Mouse (Mus musculus) forebrain, postnatal 0 days (tissue): ENCODE measurements around the gene Myl7. TPM values are rescaled to one million over a fixed set of nuclear protein-coding genes. Genes with fewer than 3 reads are reported as not detected.

Source experiments
- ATAC-seq: fragments of 200-750 bp; cut with Nextera tagmentation; 2 replicates; pipeline ENCODE4 v1.8.0; 2017; ENCODE audit warnings: mild to moderate bottlenecking, moderate library complexity
- DNase-seq: peaks from one replicate; pipeline ENCODE4 v3.0.0-alpha.2; 2015
- H3K27ac ChIP-seq: fragments of 300-500 bp; sonication (generic); 2 replicates; pipeline ENCODE4 v1.5.1; 2014; ENCODE audit warnings: low read depth, mild to moderate bottlenecking, antibody characterized with exemption, low read length, moderate library complexity, mixed read lengths
- H3K27me3 ChIP-seq: fragments of 300-500 bp; sonication (generic); 2 replicates; pipeline ENCODE4 v1.6.1; 2014; ENCODE audit warnings: mild to moderate bottlenecking, low read length, mixed read lengths; ENCODE audit not compliant: insufficient read depth
- H3K36me3 ChIP-seq: fragments of 300-500 bp; sonication (generic); 2 replicates; pipeline ENCODE4 v1.6.1; 2014; ENCODE audit warnings: mild to moderate bottlenecking, moderate library complexity; ENCODE audit not compliant: insufficient read depth
- H3K4me1 ChIP-seq: fragments of 300-500 bp; sonication (generic); 2 replicates; pipeline ENCODE4 v1.6.1; 2014; ENCODE audit warnings: antibody characterized with exemption; ENCODE audit not compliant: insufficient read depth
- H3K4me2 ChIP-seq: fragments of 300-500 bp; sonication (generic); 2 replicates; pipeline ENCODE4 v1.6.1; 2014; ENCODE audit warnings: low read depth, mild to moderate bottlenecking, moderate library complexity
- H3K4me3 ChIP-seq: fragments of 300-500 bp; sonication (generic); 2 replicates; pipeline ENCODE4 v1.5.1; 2014; ENCODE audit warnings: low read depth, low read length, mixed read lengths
- H3K9ac ChIP-seq: fragments of 300-500 bp; sonication (generic); 2 replicates; pipeline ENCODE4 v1.6.1; 2014; ENCODE audit warnings: mild to moderate bottlenecking
- H3K9me3 ChIP-seq: fragments of 300-500 bp; sonication (generic); 2 replicates; pipeline ENCODE4 v1.6.1; 2016; ENCODE audit warnings: low read length
- CTCF ChIP-seq: sonication (generic); IDR thresholded peaks from 2 replicates; pipeline ENCODE4 v1.5.1; 2016; ENCODE audit warnings: antibody characterized with exemption, control low read depth, low read depth
- WGBS: fragments of 180-500 bp; shearing (Covaris S2); extraction: QIAGEN DNeasy Blood & Tissue Kit; methylation state at CpG from one replicate; pipeline ENCODE4 v1.1.7; 2014; 5-methylcytosine and 5-hydroxymethylcytosine counted together
- polyA plus RNA-seq: library from polyadenylated mRNA; unstranded; fragments of >200 nt; fragmentation: Nextera tagmentation; extraction: Ambion mirVana; gene quantifications from 2 replicates; pipeline ENCODE4 v1.2.1, GENCODE M21; 2015
- total RNA-seq: library from RNA; depleted of rRNA; stranded (reverse); fragments of >200 nt; gene quantifications from 2 replicates; pipeline ENCODE4 v1.2.3, GENCODE M21; 2014

Gene Myl7
- total and polyA plus RNA-seq, 2 experiments from 2014 or later: not detected

GRCm38 (mm10) chr11:5924699-5925098 lies 26.1 kb upstream of the Myl7 start:
- Histone ChIP-seq H3K4me2 (no peak overlapping the region), H3K27ac (no peak overlapping the region), H3K27me3 (no peaks in the 10 kb centered on the region), H3K9me3 (no peaks in the 10 kb centered on the region), H3K9ac (no peak overlapping the region), H3K4me3 (no peak overlapping the region), H3K4me1 (no peaks in the 10 kb centered on the region), H3K36me3 (no peaks in the 10 kb centered on the region)
- DNase-seq: no peak
- no peak for TF ChIP-seq CTCF
- WGBS: 51% methylated on average over 8 of the region's 8 CpGs
- no peak for ATAC-seq

DNA sequence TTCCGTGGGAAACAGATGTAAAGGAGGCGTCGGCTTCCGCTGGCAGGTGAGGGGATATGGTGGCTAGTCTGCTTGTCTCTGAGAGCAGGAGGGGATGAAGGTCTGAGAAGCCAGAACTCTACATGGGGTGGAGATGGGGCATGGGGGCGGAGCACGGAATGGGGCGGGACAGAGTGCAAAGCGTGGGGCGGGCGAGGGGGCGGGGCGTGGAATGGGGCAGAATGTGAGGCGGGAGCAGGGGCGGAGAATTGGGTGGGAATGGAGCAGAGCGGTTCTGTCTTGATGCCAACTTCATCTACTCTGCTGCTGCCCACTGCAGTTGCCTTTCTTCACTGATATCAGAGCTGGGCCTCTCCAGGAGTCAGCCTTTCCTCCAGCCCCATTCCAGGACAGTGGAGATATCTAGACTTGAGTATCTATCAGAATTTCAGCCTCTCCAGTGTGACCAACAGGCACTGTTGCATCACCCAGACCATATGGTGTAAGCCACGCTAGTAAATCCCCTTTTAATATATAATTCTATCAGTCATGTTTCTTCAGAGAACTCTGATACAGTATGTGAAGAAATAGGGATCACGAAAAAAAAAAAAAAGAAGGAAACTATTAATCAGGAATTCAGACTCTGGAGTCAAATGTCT lies 21.9 kb upstream of the Myl7 start:
- Histone ChIP-seq H3K4me2 (no peak overlapping the region), H3K27me3 (no peaks in the 10 kb centered on the region), H3K27ac (no peak overlapping the region), H3K36me3 (no peaks in the 10 kb centered on the region), H3K9me3 (no peaks in the 10 kb centered on the region), H3K4me3 (no peak overlapping the region), H3K9ac (no peak overlapping the region), H3K4me1 (no peaks in the 10 kb centered on the region)
- ATAC-seq (no peak), DNase-seq (no peak)
- TF ChIP-seq CTCF: no peak
- 51% methylated on average over 17 of the region's 17 CpGs for WGBS

DNA sequence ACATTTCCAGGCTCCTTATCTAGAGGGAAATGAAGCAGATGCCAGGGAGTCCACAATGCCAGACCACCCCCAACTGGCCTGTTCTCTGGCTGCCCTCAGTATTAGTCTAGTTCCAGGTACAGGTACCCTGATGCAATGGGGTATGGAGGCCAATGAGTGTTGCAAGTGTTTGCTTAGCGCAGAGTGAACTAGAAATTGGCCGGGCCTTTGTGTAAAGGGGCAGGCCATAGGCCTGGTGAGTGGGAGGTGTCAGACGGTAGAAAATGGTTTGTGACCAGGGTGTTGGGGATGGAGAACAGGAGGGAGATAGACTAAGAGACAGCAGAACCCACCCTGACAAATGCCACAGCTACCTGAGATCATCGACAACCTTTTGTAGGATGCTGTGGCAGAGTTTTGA lies 21.0 kb upstream of the Myl7 start:
- Histone ChIP-seq H3K27me3 (no peaks in the 10 kb centered on the region), H3K36me3 (no peaks in the 10 kb centered on the region), H3K9me3 (no peaks in the 10 kb centered on the region), H3K4me3 (no peak overlapping the region), H3K4me2 (no peak overlapping the region), H3K4me1 (no peaks in the 10 kb centered on the region), H3K9ac (no peak overlapping the region), H3K27ac (no peak overlapping the region)
- DNase-seq (no peak), ATAC-seq (no peak)
- TF ChIP-seq CTCF: no peak
- 93% methylated on average over 4 of the region's 4 CpGs for WGBS

GRCm38 (mm10) chr11:5918111-5918510 lies 19.5 kb upstream of the Myl7 start:
- no peaks in the 10 kb centered on the region for H3K9me3 ChIP-seq
- no peaks in the 10 kb centered on the region for H3K27me3 ChIP-seq
- no peak overlapping the region for H3K4me2 ChIP-seq
- TF ChIP-seq CTCF: no peak
- H3K27ac ChIP-seq: no peak overlapping the region
- H3K36me3 ChIP-seq: no peaks in the 10 kb centered on the region
- no peak for DNase-seq
- 69% methylated on average over 2 of the region's 2 CpGs for WGBS
- no peak overlapping the region for H3K4me3 ChIP-seq
- no peak overlapping the region for H3K9ac ChIP-seq
- no peaks in the 10 kb centered on the region for H3K4me1 ChIP-seq
- no peak for ATAC-seq

GRCm38 (mm10) chr11:5916178-5916548 lies 17.6 kb upstream of the Myl7 start:
- Histone ChIP-seq H3K4me2 (no peak overlapping the region), H3K27ac (no peak overlapping the region), H3K36me3 (no peaks in the 10 kb centered on the region), H3K4me3 (no peak overlapping the region), H3K9ac (no peak overlapping the region), H3K4me1 (no peaks in the 10 kb centered on the region), H3K27me3 (no peaks in the 10 kb centered on the region), H3K9me3 (no peaks in the 10 kb centered on the region)
- ATAC-seq: no peak
- no peak for TF ChIP-seq CTCF
- no peak for DNase-seq
- WGBS: 65% methylated on average over 8 of the region's 8 CpGs

DNA sequence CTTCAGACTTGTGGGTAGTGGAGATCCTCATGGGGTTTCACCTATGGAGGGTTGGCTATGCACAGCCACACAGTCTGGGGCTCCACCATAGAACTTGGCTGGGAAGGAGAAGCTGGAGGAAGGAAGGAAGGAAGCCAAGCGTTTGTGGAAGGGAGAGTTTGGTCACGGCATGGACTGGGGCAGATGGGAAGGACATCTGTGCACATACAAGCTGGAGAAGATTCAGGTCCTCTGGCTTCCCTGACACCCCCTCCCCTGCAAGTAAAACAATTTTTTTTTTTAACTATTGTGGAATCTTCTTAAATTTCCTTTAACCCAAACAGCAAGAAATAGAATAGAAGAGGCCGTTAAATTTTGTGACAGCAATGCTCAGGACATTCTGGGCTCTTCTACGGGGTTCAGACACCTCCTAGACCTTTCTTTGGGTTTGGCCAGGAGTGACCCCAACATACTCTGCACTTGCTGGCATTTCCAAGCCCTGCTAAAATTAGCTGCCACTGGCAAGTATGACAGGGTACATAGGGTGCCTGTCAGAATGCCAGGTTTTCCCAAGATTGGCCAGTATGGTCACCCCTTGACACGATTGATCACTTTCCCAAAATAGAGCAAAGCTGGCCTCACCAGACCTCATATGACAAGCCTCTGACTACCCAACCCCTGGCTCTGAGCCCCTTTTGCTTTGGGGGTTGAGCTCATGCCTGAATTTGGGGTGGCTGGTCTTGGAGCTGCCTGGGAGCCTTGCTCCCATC lies 17.0 kb upstream of the Myl7 start:
- Histone ChIP-seq H3K4me2 (no peak overlapping the region), H3K36me3 (no peaks in the 10 kb centered on the region), H3K27me3 (no peaks in the 10 kb centered on the region), H3K4me3 (no peak overlapping the region), H3K9ac (no peak overlapping the region), H3K4me1 (no peaks in the 10 kb centered on the region), H3K27ac (no peak overlapping the region), H3K9me3 (no peaks in the 10 kb centered on the region)
- ATAC-seq (no peak), DNase-seq (no peak)
- 71% methylated on average over 5 of the region's 5 CpGs for WGBS
- no peak for TF ChIP-seq CTCF

- no peak overlapping the region for H3K4me2 ChIP-seq
- no peaks in the 10 kb centered on the region for H3K36me3 ChIP-seq
- H3K9me3 ChIP-seq: no peaks in the 10 kb centered on the region
- H3K27me3 ChIP-seq: no peaks in the 10 kb centered on the region
- no peak overlapping the region for H3K4me3 ChIP-seq
- no peak overlapping the region for H3K27ac ChIP-seq
- no peaks in the 10 kb centered on the region for H3K4me1 ChIP-seq
- DNase-seq (no peak), ATAC-seq (no peak)
- TF ChIP-seq CTCF: no peak
- 61% methylated on average over 5 of the region's 5 CpGs for WGBS
- no peak overlapping the region for H3K9ac ChIP-seq
These were observed 16.4 kb upstream of the Myl7 start for GRCm38 (mm10) chr11:5914940-5915339.
